Mouse (Mus musculus) lung, adult 18-20 months (tissue): ENCODE data around the gene Aire.

ENCODE experiments used
- DNase-seq, 2 experiments: peaks; one replicate each; pipeline ENCODE4 v3.0.0; 2022; ENCODE audit warnings: mixed read lengths in 2 of 2

The Aire gene

DNA sequence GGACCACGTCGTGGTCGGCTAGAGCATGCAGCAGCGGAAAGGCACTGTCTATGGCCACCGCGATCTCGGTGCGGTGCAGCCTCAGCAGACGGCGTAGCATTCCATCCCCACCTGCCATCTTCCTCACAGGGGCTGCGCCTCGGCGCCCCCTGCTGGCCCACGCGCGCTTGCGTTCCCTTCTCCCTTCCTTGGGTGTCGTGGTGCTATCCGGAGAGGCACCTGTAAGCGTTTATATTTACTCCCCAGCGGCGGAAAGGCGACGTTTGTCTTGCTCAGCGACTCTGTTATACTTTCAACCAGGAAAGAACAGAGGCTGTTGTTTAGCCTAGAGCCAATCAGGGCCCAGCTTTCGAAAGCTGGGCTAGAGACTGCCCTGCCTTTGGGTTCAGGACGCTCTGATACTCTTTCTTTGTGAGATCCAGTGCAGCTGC is at the start of gene Aire:
TSS of gene Aire (minus strand) at position 205 of the 431 bp plus-strand sequence.
- DNase-seq: peak; percentile 64 to 70

DNA sequence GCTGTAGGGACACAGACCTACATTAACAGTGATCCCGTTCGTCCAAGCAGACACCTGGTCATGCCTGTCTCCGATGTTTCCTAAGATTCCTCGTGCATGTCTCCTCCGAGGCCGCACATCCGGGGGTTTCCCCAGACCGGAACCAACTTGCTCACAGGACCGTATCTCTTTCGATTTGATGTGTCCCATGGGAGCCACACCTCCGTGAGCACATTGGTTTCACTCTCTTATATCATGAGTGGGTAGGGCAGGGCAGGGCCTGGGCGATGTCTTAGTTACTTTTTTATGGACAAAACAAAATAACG is 49.3 kb upstream of the Aire start:
- DNase-seq: peak in 1 of 2 experiments; percentile 48

DNA sequence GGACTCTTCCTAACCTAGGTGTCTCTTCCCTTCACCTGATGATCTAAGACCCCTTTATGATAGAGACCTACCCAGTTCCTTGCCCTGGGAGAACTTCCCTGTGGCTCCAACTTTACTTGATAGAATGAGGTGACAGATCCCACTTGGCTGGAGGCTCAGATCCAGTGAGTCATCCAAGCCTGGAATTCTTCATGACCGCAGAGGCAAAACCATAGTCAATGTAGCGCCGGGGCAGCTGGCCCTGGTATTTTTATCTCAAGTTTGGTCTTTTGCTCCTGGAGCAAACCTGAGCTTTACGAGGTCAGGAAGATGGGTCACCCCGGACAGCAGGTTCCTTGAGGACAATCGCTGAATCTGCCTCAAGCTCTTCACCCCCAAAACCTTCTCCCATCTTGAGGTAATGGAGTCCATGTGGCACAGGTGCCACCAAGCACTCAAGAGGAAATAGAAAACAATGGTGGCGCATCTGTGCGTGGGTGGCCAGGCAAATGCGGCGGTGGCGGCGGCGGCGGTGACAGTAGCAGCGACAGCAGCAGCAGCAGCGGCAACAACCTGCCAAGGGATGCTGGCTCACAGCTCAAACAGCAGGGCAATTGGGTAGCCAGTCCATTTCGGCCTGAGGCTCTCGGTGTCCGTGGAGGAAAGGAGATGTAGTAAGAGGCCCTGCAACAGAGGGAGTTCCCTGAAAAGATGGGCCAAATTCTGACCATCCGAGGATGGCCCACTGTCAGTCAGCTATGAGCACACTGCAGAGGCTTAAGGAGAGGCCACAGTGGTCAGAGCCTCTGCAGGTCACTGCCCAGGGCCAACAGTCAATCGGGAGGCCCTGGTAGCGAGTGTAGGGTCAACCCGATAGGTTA is 48.7 kb upstream of the Aire start:
- DNase-seq: no peak

DNA sequence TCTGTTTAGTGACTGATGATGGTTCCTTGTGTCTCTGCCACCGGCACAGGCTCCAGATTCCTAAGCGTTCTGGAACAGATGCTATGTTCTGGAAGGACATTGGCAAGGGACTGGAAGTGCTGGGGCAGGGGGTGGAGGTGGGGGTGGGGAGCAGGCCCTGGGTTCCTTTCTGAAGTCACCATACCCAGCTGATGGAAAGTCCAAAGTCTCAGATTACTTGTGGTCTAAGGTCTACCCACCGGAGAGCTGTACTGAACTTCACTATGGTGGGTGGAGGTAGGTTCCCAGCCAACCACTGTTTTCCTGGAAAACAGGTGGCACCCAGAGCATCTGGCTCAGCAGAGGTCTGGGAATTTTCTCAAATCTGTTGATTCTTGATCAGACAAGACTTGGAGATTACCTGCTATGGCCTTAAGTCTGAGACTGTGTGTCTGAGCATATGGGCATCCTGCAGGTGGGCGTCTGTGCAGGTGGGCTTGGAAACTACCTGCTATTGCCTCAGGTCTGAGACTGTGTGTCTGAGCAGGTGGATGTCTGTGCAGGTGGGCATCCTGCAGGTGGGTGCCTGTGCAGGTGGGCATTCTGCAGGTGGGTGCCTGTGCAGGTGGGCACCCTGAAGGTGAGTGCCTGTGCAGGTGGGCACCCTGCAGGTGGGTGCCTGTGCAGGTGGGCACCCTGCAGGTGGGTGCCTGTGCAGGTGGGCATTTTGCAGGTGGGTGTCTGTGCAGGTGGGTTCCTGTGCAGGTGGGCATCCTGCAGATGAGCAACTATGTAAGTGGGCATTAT is 47.5 kb upstream of the Aire start:
- no peak for DNase-seq

DNA sequence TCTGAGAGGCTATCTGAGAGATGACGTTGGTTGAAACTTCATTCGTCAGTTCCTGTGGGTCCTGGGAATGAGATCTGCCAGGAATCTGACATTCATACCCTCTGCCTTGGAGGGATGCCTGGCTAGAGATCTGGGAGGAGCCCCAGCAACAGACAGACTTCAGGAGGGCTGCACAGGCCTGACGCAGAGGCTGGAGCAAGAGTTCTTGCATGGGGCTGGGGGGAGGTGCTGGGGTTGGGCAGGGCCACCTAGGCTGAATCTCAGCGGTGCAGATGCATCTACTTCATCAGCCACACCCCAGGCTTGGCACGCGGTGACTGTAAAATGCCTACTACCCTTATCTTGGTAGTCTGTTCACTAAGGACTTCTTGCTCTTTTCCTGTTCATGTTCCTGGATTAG is 46.8 kb upstream of the Aire start:
- DNase-seq: peak; percentile 36 to 43

DNA sequence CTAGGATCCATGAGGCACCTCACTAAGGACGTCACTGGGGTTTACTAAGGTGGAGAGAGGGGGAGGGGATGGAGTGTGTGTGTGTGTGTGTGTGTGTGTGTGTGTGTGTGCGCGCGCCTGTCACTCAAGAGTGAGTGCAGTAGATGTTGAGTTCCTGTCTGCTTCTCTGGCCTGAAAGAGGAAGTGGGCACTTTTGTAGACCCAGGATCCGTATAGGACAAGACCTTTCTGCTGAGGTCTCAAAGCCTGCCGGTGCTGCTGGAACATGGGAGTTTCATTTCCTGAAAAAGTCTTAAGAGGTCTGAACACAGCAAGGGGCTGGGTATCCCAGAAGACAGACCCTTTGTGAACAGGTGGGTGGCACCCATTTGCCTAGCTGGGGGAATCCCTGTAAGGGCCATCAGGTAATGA is 43.7 kb upstream of the Aire start:
- peak; percentile 26 to 44 for DNase-seq

DNA sequence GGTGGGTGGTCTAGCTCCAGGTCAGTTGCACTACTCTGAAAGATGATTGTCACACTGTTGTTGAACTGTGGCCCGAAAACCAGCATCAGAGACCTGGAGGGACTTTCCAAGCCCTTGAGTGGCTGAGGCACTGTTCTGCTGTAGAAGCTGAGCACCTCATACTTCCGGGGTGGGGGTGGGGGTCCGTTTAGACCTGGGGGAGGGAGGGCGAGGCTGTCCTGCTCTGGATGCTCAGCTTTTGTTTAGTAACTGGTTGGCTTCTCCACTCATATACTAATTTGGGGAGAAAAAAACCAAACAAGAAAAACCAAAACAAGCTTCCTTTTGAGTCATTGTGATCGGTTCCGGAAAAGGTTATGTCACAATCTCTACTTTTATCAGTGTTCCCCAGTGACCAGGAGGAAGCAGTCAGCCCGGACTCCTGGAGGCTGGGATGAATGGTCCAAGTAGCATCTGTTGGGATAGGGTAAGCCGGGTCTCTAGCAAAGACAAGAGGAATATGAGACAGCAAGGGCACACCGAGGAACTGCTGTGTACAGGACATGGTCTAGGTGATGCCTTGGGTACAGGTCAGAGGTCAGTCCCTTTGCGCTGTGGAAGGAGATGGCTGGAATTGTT is 43.1 kb upstream of the Aire start:
- no peak for DNase-seq

DNA sequence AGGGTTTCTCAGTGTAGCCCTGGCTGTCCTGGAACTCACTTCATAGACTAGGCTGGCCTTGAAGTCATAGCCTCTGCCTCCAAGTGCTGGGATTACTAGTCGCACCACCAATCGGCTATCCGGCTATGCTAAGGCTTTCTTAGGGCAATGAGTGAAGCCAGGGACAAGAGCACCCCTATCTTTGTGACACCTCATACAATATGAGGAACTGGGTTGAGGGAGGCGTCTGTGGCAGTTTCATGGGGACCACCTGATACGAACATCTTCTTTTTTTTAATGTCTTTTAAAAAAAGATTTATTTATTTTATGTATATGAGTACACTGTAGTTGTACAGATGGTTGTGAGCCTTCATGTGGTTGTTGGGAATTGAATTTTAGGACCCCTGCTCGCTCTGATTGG is 42.3 kb upstream of the Aire start:
- no peak for DNase-seq

DNA sequence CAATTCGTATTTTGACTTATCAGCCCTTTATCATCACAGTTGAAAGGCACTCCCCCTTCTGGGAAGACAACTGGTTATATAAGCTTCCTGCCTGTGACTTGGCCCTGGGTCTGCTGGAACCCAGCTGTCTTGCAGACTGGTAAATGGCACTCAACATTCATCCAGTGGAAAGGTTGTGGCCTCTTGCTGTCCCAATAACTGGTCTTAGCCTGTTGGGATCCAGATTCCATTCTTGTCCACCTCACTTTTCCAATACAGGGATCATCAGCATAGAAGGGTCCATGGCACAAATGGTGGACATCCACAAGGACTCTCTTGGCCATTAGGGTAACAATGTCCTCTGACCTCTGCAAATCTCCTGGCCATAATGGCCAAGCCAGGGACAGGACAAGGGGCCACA is 40.7 kb upstream of the Aire start:
- DNase-seq: no peak

DNA sequence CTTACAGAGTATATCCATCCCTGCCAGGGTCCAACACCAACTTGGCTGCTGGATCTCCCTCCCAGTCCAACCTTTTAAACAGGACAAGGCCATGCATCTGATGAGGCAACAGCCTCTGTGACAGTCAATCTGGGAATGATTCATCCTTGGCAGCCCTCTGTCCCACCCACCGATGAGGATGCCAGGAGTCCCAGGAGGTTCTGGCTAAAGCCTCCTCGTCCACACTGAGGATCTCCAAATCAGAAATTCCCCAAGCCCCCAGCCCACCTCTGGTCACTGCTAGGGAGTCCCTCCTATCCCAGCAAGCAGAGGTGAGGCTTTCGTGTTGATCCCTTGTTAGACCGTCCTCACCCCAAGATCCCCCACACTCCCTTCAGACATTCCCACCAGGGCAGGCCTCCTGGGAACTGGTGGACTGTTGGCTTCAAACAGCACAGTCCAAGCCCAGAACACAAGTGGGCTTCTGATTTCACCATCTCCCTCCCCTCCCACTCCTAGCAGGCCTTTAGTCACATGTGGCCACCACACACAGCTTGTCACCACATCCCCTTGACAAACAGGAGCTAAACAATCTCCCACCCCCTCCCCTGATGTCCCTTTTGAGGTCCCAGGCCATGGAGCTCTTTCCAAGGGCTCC is 36.7 kb upstream of the Aire start:
- peak; percentile 40 to 56 for DNase-seq

DNA sequence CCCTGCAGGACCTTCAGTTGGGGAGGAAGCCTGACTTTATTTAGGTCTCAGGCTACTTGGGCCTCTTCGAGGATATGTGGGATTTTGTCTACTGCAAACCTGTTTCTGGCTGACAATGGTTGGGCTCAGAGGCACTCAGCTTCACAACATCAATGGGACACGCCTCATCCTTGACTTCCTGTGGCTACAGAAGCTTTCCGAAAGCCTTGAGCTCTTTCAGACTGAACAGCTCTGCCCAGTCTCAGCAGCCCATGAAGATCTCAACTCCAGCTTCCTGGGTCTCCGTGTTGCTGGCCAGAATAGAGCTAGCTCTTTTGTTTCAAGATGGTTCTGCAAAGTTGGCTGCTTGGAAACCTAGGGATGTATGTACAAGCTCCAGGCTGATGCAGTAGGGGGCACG is 34.9 kb upstream of the Aire start:
- no peak for DNase-seq

DNA sequence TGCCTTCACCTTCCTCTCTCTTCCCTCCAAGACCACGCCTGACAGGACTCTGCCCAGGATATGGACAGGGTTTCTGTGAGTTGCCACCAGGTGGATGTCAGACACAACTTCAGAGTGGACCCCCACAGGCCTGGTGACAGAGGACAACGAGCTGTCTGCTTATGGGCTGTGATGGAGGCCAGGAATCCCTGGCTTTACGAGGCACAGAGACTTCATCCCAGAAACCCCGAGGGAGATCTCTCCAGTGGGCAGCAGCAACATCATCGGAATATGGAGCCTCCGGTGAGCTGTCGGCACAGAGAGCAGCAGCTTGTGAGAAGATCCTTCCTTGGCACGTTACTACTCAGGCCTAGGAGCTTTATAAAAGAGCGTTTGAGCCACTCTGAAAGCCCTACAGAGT is 34.5 kb upstream of the Aire start:
- DNase-seq: no peak

DNA sequence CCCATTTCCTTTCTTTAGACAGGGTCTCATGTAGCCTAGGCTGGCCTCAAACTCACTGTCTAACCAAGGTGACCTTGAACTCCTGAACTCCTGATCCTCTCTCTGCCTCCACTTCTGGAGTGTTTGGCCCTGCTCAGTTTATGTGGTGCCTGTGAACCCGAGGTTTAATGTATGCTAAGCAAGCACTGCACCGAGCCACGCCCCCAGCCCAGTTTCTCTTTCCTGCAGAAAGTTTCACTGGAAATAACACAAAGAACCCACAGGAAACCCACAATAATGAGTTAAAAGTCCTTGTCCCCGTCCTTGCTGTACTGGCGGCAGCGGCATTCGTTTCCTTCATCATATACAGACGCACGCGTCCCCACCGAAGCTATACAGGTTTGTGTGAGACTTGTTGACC is 31.6 kb upstream of the Aire start:
- no peak for DNase-seq

DNA sequence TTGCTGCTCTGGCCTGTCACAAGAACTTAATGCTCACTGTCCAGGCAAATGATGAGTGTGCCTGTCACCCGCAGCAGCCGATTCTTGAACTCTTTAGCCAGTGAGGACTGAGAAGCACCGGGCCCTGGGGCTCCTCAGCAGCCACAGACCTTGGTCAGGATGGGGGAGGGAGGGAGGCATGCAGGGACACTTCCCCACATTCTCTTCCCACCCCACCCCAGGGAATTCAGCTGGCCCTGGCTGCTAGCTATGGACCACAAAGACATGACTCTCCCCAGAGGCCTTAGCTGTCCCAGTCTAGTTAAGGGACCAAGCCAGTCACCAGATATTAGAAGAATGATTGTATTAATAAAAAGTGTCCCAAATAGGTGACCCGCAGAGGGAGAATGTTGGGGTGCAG is 30.7 kb upstream of the Aire start:
- DNase-seq: no peak

DNA sequence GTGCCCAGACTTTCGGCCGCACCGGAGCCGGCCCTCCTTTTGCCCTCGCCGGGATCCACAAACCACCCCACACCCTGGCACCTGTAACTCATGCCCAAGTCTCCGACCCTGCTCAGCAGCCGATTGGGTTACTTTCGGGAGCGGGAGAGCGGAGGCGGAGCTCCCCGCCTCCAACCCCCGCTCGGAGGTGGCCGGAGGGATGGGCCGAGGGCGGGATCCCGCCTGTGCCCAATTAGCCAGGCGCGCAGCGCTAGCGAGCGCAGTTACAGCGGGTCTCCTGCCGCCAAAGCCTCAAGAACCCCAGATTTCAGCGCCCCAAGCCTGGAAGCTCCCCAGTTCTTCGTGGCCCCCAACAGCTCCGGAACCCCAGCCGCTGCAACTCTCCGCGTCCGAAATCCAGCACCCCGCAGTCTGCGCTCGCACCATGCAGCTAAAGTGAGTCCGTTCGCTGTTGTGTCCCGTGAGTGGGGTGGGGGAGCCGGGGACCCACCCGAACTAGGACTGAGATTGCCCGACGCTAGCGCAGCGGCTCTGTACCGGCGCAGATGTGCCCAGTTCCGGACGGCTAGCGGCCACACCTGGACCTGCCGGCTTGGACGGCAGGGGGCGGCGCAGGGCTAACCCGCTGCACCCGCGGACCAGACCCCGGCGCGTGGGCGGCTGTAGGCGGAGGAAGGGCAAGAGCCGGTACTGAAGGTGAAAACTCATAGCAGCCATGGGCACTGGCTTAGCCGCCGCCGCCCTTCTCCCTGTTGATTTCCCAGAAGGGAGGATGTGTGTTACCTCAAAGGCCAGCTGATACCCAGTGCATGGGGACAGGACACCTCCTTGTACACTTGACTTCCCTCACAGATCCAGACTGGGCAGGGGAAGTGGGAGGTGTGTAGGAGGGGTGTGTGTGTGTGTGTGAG is 25.9 kb upstream of the Aire start, which contains the start of gene Icosl:
TSS of gene Icosl (plus strand) at position 202 of the 911 bp plus-strand sequence.
- peak; percentile 85 to 88 for DNase-seq

DNA sequence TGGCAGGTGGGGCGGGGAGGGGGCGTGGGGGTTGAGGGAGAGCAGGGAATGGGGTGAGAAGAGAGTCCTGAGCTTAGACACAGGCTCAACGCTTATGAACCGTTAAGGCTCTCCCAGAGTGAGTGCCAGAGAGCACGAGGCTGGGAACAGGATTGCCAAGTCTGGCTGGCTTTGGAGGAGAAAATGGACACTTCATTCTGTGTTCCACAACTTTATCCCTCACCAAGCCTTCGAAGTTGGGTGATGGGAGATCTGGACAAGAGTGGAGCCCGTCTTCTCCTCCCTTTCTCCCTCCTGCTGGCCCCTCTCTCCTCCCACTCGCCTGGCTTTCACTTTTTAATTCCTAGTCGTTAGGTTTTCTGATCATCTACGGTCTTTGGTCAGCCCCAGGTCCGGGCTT is 25.1 kb upstream of the Aire start:
- no peak for DNase-seq

DNA sequence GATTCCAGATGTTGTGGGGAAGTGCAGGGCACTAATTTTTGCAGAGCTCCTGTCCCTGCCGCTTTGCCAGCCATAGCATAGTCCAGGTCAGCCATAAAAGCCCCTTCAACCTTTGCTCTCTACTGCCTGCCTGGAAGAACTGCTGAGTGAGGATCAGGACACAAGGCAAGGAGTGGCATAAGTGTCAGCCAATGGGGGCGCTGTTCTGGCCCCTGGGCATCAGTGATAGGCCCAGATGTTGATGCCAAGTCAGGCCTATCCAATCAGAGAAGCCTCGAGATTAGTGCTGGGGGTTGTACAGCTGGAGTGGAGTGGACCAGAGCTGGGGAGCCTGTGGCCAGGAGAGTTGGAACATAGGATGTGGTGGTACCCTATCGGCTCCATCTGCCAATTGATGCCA is 23.8 kb upstream of the Aire start:
- DNase-seq: no peak

DNA sequence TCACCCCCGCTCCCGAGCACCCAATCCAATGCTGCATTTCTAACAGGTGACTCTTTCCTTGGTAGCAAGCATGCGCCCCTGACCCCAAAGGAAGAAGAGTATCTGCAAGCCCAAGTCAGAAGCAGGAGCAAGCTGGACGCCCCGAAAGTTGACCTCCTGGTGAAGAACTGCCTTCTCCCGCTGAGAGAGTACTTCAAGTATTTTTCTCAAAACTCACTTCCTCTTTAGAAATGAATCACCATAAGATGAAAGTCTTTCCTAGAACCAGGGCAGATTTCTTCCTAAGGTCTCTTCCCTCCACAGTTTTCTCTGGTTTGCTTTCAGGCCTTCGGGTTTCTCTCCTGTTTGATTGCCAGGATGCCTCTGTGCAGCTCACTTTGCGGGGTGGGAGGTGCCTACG is 19.7 kb upstream of the Aire start:
- no peak for DNase-seq

DNA sequence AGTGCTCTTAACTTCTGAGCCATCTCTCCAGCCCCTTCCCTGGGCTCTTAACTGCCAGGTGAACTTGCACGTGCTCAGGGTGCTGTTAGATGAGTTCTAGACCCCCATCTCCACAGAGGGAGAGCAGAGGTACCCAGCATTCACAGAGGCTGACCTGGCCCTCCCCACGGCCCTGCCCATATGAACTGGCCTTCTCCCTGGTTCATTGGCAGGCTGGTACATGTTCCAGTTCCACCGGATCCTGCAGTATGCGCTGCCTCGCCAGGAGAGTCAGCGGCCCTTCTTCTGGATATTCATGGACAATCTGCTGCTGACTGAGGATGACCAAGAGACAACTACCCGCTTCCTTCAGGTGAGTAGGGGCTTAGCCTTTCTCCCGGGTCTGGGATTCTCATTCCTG is 13.6 kb upstream of the Aire start:
- no peak for DNase-seq

DNA sequence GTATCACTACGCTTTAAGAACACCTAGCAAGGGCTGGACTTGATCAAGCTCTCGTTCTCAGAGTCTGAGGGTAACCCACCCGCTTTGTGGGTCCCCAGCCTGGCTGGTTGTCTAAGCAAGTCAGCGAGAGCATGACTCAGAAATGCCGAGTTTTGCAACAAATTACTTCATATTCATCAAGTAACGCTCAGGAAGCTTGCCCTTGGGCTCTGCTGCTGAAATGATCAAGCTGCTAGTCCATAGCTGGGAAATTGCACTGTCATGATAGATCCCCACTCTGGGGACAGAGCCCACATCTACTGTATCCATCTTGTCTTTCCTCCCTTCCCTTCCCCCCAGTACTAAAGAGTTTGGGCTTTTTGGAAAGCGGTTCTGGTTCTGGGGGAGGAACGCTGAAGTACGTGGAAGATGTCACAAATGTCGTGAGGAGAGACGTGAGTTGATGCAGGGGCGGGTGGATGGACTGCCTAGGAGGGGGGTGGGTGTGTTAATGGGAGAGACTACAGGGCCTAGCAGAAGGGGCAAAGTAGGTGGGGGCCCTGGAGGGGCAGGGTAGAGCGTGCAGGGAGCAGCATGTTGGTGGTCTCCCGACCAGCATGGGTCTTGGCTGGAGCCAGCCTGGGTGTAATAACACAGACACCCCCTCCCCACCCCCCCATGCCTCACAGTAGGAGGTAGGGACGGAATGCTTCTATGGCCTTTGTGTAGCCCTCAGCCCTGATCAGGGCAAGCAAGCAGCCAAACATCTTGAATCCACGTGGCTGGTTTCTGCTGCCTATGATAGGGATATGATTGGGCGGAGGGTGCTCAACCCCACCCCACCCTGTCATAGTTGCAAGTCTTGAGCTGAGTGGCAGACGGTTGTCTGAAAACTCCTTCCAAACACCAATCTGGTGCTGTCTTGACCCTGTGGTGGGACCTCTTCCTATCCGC is 11.5 kb upstream of the Aire start:
- DNase-seq: peak; percentile 50 to 65

DNA sequence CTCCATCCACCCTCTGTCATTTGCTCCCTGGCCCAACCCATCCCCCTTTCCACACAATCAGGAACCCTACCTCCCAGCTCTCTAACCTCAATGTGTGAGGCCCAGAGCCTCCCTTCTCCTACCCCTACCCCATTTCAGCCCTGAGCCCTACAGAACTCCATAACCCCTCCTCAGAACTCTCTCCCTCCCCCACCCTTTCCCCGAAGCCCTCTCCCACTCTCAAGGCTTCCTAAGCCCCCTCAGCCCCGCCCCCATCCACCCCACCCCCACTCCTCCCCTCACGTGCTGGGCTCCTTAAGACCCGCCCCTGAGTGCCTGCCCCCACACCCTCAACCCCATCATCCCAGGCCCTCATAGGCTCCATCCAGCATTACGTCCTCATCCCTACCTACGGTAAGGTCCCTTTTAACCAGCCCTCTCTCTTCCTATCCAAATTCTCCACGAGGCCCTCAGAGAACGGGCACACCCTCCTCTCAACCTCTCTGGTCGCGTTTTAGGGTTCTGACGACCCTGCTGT is 6.2 kb upstream of the Aire start:
- no peak for DNase-seq
